Mouse (Mus musculus) liver, adult 2 months (tissue): ENCODE data around the gene Eci1.

ENCODE experiments used
- CTCF ChIP-seq: fragments of 200-500 bp; IDR thresholded peaks from 2 replicates; pipeline ENCODE4 v1.5.1; 2011; ENCODE audit warnings: low read depth, low read length, control low read depth
- POLR2A ChIP-seq: fragments of 200-500 bp; IDR thresholded peaks from 2 replicates; pipeline ENCODE4 v1.6.1; 2011; ENCODE audit warnings: low read length, control low read depth; ENCODE audit not compliant: insufficient read depth; ENCODE audit errors: extremely low read depth

DNA sequence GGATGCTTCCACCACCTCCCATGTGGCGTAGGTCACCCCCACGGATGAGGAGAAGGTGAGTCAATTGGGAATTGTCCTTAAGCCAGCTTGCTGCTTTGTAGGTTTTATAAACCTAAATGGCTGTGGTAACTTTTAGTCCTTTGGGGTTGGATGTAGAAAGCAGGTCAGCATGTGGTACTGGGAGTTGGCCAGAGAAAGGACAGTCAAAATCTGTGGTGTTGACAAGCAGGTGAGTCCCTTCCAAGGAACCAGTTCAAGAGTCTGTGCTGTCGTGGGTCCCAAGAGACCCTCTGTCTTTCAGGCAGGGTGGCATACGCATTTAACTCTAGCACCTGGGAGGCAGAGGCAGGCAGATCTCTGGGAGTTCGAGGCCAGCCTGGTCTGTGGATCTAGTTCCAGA lies 2.0 kb upstream of the Eci1 start:
- TF ChIP-seq CTCF (no peak), POLR2A (no peak)
